Mouse (Mus musculus): ENCODE data around the gene Unc13b. TPM values are rescaled to one million over a fixed set of nuclear protein-coding genes. Genes with fewer than 3 reads are reported as not detected.

Gene Unc13b
- polyA plus RNA-seq, 1 experiment from 2014 or later, result 0.52 TPM

DNA sequence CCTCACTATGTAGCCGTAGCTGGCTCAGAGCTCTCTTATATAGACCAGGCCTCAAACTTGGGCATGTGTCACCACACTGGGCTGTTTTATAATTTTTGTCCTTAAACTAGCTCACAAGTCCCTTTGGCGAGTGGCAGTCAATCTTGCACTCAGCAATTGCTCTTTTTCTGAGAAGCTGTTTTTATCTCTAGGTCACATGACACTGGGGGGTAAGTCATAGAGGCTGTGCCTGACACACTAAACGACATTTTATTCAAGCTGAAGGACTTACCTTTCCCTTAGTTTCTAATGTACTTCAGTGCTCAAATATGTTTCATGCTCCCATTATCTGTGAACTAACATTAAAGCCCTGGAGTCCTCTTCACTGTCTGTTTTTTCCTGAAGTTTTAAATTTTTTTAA is 104.5 kb downstream of the Unc13b start:
- 52% methylated on average over 3 of the region's 3 CpGs for WGBS (ENCODE audit: insufficient replicate concordance)
- Histone ChIP-seq H3K4me2 (ENCODE audit: low read depth, low read length) (no peak overlapping the region), H3K9me3 (ENCODE audit: low read length) (no peaks in the 10 kb centered on the region), H3K27me3 (ENCODE audit: insufficient read depth, low read length) (no peaks in the 10 kb centered on the region), H3K4me3 (ENCODE audit: low read depth, low read length) (no peak overlapping the region), H3K27ac (ENCODE audit: low read depth) (no peak overlapping the region), H3K9ac (replicated peaks) (no peak overlapping the region), H3K4me1 (ENCODE audit: insufficient read depth) (no peaks in the 10 kb centered on the region), H3K36me3 (replicated peaks; ENCODE audit: insufficient read depth, low read length) (no peaks in the 10 kb centered on the region)
- no peak for TF ChIP-seq EP300 (IDR thresholded peaks at IDR 0.05; ENCODE audit: low read depth)
- TF ChIP-seq CTCF (IDR thresholded peaks at IDR 0.05; ENCODE audit: low read depth), result no peak
- ATAC-seq (no peak), DNase-seq (no peak)

DNA sequence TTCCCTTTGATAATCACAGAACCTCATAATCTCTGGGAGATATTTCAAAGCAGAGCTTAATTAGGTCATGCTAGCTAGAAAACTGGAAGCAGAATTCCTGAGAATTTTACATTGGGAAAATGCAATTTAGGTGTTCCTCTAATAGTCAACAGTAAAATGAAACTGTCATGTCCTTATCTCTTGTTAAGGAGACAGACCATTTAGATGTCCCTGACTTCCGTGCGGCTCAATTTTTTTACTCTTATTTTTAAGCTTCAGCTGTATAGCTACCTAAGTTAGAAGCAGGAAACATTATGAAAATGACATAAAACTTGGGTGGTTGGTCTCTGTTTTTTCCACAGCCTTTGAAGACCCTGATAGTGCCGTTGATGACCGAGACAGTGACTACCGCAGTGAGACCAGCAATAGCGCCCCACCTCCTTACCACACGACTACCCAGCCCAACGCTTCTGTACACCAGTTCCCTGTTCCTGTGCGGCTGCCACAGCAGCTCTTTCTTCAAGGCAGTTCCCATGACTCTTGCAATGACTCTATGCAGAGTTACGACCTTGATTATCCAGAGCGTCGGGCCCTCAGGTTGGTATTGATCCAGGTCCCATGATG is 106.8 kb downstream of the Unc13b start:
- ATAC-seq (no peak), DNase-seq (no peak)
- no peaks in the 10 kb centered on the region for H3K27me3 ChIP-seq (ENCODE audit: insufficient read depth, low read length)
- H3K36me3 ChIP-seq (replicated peaks; ENCODE audit: insufficient read depth, low read length), result no peaks in the 10 kb centered on the region
- no peak overlapping the region for H3K9ac ChIP-seq (replicated peaks)
- no peaks in the 10 kb centered on the region for H3K4me1 ChIP-seq (ENCODE audit: insufficient read depth)
- no peak overlapping the region for H3K4me3 ChIP-seq (ENCODE audit: low read depth, low read length)
- no peak overlapping the region for H3K27ac ChIP-seq (ENCODE audit: low read depth)
- 76% methylated on average over 12 of the region's 12 CpGs for WGBS (ENCODE audit: insufficient replicate concordance)
- no peaks in the 10 kb centered on the region for H3K9me3 ChIP-seq (ENCODE audit: low read length)
- TF ChIP-seq EP300 (IDR thresholded peaks at IDR 0.05; ENCODE audit: low read depth) (no peak), CTCF (IDR thresholded peaks at IDR 0.05; ENCODE audit: low read depth) (no peak)
- H3K4me2 ChIP-seq (ENCODE audit: low read depth, low read length), result no peak overlapping the region

GRCm38 (mm10) chr4:43170028-43170427 is 111.3 kb downstream of the Unc13b start:
- no peak for DNase-seq
- Histone ChIP-seq H3K9ac (replicated peaks) (no peak overlapping the region), H3K4me2 (ENCODE audit: low read depth, low read length) (no peak overlapping the region), H3K36me3 (replicated peaks; ENCODE audit: insufficient read depth, low read length) (no peaks in the 10 kb centered on the region), H3K27me3 (ENCODE audit: insufficient read depth, low read length) (no peaks in the 10 kb centered on the region), H3K4me1 (ENCODE audit: insufficient read depth) (no peaks in the 10 kb centered on the region), H3K27ac (ENCODE audit: low read depth) (no peak overlapping the region), H3K9me3 (ENCODE audit: low read length) (no peaks in the 10 kb centered on the region), H3K4me3 (ENCODE audit: low read depth, low read length) (no peak overlapping the region)
- ATAC-seq, result no peak
- WGBS (ENCODE audit: insufficient replicate concordance), result 62% methylated on average over 3 of the region's 3 CpGs
- no peak for TF ChIP-seq CTCF (IDR thresholded peaks at IDR 0.05; ENCODE audit: low read depth)
- TF ChIP-seq EP300 (IDR thresholded peaks at IDR 0.05; ENCODE audit: low read depth), result no peak

DNA sequence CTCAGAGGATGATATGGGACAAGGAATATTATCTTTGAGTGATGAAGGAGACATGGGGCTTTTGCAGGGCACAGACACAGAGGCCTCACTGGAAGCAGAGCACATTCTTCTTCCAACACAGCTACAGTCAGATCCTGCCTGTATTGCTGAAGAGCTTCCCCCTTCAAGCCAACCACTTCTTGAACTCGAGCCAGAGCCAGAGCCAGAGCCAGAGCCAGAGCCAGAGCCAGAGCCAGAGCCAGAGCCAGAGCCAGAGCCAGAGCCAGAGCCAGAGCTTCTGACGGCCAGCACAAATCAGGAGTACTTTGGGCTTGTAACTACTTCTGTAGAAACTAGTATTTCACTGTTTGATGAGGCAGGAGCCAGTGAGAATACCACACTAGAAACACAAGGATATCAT is 118.4 kb downstream of the Unc13b start:
- Histone ChIP-seq H3K4me3 (ENCODE audit: low read depth, low read length) (no peak overlapping the region), H3K4me1 (ENCODE audit: insufficient read depth) (no peaks in the 10 kb centered on the region), H3K27ac (ENCODE audit: low read depth) (no peak overlapping the region), H3K27me3 (ENCODE audit: insufficient read depth, low read length) (no peaks in the 10 kb centered on the region), H3K36me3 (replicated peaks; ENCODE audit: insufficient read depth, low read length) (no peaks in the 10 kb centered on the region), H3K9ac (replicated peaks) (no peak overlapping the region), H3K4me2 (ENCODE audit: low read depth, low read length) (no peak overlapping the region), H3K9me3 (ENCODE audit: low read length) (no peaks in the 10 kb centered on the region)
- ATAC-seq, result no peak
- DNase-seq, result no peak
- TF ChIP-seq CTCF (IDR thresholded peaks at IDR 0.05; ENCODE audit: low read depth) (no peak), EP300 (IDR thresholded peaks at IDR 0.05; ENCODE audit: low read depth) (no peak)
- WGBS (ENCODE audit: insufficient replicate concordance), result 66% methylated on average over 2 of the region's 2 CpGs

DNA sequence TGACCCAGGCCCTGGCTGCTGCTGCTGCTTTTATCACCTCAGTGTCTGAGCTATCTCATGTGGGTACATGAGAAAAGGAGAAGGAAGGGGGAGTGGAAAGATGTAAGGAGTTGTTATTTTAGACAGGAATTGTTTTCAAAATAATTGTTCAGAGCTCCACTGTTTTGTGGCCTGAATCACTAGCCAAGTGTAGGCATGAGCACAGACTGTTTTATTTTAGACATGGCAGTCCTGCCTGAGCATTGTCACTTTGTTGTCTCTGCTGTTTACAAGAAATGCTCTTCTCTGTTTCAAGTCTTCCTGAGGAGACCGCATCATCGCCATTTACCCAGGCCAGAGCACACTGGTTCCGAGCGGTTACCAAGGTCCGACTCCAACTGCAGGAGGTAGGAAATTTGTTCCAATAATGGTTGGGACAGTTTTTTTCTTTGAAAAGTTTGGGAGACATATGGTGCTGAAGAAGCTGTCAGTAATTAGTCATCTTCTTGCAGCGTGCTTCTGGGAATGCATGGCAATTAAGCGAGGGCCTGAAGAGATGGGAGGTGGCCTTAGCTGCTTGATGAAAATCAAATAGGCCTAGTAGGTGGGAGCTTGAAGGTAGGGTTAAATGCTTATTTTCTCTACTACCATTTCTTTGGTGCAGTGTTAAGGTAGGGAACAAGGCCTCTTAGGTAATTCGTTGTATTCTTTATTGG is 123.9 kb downstream of the Unc13b start:
- Histone ChIP-seq H3K9me3 (ENCODE audit: low read length) (no peaks in the 10 kb centered on the region), H3K36me3 (replicated peaks; ENCODE audit: insufficient read depth, low read length) (no peaks in the 10 kb centered on the region), H3K27ac (ENCODE audit: low read depth) (no peak overlapping the region), H3K4me1 (ENCODE audit: insufficient read depth) (no peaks in the 10 kb centered on the region), H3K4me2 (ENCODE audit: low read depth, low read length) (no peak overlapping the region), H3K4me3 (ENCODE audit: low read depth, low read length) (no peak overlapping the region), H3K9ac (replicated peaks) (no peak overlapping the region), H3K27me3 (ENCODE audit: insufficient read depth, low read length) (no peaks in the 10 kb centered on the region)
- DNase-seq (no peak), ATAC-seq (no peak)
- 86% methylated on average over 8 of the region's 8 CpGs for WGBS (ENCODE audit: insufficient replicate concordance)
- no peak for TF ChIP-seq EP300 (IDR thresholded peaks at IDR 0.05; ENCODE audit: low read depth)
- TF ChIP-seq CTCF (IDR thresholded peaks at IDR 0.05; ENCODE audit: low read depth), result no peak

DNA sequence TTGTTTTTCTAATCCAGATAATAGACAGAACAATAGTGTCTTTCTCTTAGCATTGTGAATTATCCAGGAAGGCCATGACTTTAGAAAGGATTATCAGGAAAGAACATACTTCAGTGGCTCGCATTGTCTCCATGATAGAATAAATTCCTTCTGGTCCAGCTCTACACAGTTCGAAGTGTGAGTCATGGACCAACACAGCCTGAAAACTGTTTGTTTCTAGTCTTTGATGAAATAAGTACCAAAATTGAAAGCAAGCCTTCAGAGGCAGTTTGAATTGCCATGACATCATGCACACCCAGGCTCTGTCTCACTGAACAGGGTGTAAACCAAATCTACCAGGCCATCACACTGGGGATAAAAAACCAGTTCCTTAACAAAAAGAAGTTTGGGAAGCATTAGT is 128.7 kb downstream of the Unc13b start:
- no peak for ATAC-seq
- DNase-seq, result no peak
- Histone ChIP-seq H3K27me3 (ENCODE audit: insufficient read depth, low read length) (no peaks in the 10 kb centered on the region), H3K4me3 (ENCODE audit: low read depth, low read length) (no peak overlapping the region), H3K27ac (ENCODE audit: low read depth) (no peak overlapping the region), H3K36me3 (replicated peaks; ENCODE audit: insufficient read depth, low read length) (no peaks in the 10 kb centered on the region), H3K9ac (replicated peaks) (no peak overlapping the region), H3K4me1 (ENCODE audit: insufficient read depth) (no peaks in the 10 kb centered on the region), H3K4me2 (ENCODE audit: low read depth, low read length) (no peak overlapping the region), H3K9me3 (ENCODE audit: low read length) (no peaks in the 10 kb centered on the region)
- TF ChIP-seq EP300 (IDR thresholded peaks at IDR 0.05; ENCODE audit: low read depth) (no peak), CTCF (IDR thresholded peaks at IDR 0.05; ENCODE audit: low read depth) (no peak)
- 68% methylated on average over 2 of the region's 2 CpGs for WGBS (ENCODE audit: insufficient replicate concordance)

Measured in liver, postnatal 0 days (tissue).